Mouse (Mus musculus) adrenal gland, postnatal 4 days (tissue): ENCODE measurements around the gene Abt1. TPM values are rescaled to one million over a fixed set of nuclear protein-coding genes. Genes with fewer than 3 reads are reported as not detected.
A peak's percentile ranks its signal among the peaks of the same experiment; 100 is the strongest.

ENCODE experiments used
- DNase-seq, 2 experiments: peaks; one replicate each; pipeline ENCODE4 v3.0.0; 2021 to 2022; ENCODE audit warnings: low spot score in 2 of 2, mixed read lengths in 2 of 2
- total RNA-seq, 2 experiments: library from RNA; stranded (reverse); gene quantifications; 2 replicates each; pipeline ENCODE4 v1.2.3; 2021

Abt1 gene
- total RNA-seq, 2 experiments from 2014 or later, result 7.9 to 8.9 TPM

- DNase-seq, result no peak
Observed at GRCm38 (mm10) chr13:23439901-23440300, 16.2 kb upstream of the Abt1 start.

- no peak for DNase-seq
Observed at GRCm38 (mm10) chr13:23438521-23438920, 14.9 kb upstream of the Abt1 start.

GRCm38 (mm10) chr13:23437908-23438307, 14.2 kb upstream of the Abt1 start:
- DNase-seq, result peak; percentile 68 to 69

- peak in 1 of 2 experiments; percentile 30 for DNase-seq
Observed at GRCm38 (mm10) chr13:23436861-23437822, 13.5 kb upstream of the Abt1 start.

- DNase-seq, result no peak
Observed at GRCm38 (mm10) chr13:23436231-23436661, 12.6 kb upstream of the Abt1 start.

- DNase-seq, result no peak
Observed at GRCm38 (mm10) chr13:23435676-23436075, 12.0 kb upstream of the Abt1 start.

GRCm38 (mm10) chr13:23435241-23435640, 11.6 kb upstream of the Abt1 start:
- no peak for DNase-seq

GRCm38 (mm10) chr13:23434426-23434825, 10.8 kb upstream of the Abt1 start:
- no peak for DNase-seq

GRCm38 (mm10) chr13:23433801-23434200, 10.1 kb upstream of the Abt1 start:
- DNase-seq, result no peak

- DNase-seq, result no peak
Observed at GRCm38 (mm10) chr13:23433206-23433605, 9.5 kb upstream of the Abt1 start.

- peak; percentile 90 to 96 for DNase-seq
Observed at GRCm38 (mm10) chr13:23432562-23433201, 9.0 kb upstream of the Abt1 start.

GRCm38 (mm10) chr13:23431351-23431771, 7.7 kb upstream of the Abt1 start:
- DNase-seq, result peak in 1 of 2 experiments; percentile 48

GRCm38 (mm10) chr13:23430734-23431133, 7.1 kb upstream of the Abt1 start:
- peak in 1 of 2 experiments; percentile 66 for DNase-seq

- DNase-seq, result no peak
Observed at GRCm38 (mm10) chr13:23429771-23430380, 6.2 kb upstream of the Abt1 start.

GRCm38 (mm10) chr13:23428166-23428993, 4.7 kb upstream of the Abt1 start:
- DNase-seq, result no peak

- DNase-seq, result no peak
Observed at GRCm38 (mm10) chr13:23427401-23427910, 3.8 kb upstream of the Abt1 start.

GRCm38 (mm10) chr13:23426922-23427321, 3.3 kb upstream of the Abt1 start:
- no peak for DNase-seq

GRCm38 (mm10) chr13:23426335-23426734, 2.7 kb upstream of the Abt1 start:
- no peak for DNase-seq

- no peak for DNase-seq
Observed at GRCm38 (mm10) chr13:23425505-23425904, 1.8 kb upstream of the Abt1 start.

- DNase-seq, result peak; percentile 65 to 84
Observed at GRCm38 (mm10) chr13:23424494-23425325, 1.0 kb upstream of the Abt1 start.
